Mouse (Mus musculus) lung, postnatal 10 days (tissue): ENCODE results near the gene Pgghg.

Experiments used
- DNase-seq: peaks from one replicate; pipeline ENCODE4 v3.0.0; 2021

The Pgghg gene

DNA sequence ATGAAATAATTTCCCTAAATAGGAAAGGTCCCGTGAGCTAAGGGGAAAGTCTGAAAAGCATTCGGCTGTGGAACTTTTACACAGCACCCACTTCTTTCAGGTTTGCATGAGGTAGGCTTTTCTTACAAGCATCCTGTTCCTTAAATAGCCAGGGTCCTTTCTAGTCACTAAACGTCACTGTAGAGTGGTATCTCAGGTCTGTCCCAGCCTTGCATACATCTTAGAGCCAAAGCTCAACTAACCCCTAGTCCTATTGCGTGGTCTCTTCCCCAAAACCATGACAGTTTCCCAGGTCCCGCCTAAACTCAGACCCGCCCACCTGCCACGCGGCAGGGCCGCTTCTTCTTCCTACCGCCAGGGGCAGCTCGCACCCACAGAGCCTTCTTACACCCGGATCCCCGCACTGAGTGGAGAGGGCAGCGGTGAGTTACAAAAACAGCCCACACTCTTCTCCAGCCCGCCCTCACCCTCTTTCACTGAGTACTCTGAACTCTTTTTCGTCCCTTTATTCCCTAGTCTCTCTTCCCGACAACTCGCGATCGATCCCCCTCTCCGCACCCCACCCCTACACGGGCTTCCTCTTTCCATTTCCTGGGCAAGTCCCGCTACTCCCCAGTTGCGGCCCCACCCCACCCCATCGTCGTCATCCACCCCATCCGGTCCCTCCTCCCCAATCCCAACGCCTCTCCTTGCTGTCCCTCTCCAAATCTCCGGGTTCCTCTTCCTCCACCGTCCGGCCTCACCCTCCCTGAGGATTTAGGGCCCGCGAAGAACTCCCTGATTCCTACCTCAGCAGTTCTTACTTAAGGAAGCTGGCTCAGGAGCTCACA, at the start of gene Pgghg:
Pgghg (plus strand) TSS at position 170 of the 830 bp plus-strand sequence.
- peak; percentile 94 for DNase-seq

DNA sequence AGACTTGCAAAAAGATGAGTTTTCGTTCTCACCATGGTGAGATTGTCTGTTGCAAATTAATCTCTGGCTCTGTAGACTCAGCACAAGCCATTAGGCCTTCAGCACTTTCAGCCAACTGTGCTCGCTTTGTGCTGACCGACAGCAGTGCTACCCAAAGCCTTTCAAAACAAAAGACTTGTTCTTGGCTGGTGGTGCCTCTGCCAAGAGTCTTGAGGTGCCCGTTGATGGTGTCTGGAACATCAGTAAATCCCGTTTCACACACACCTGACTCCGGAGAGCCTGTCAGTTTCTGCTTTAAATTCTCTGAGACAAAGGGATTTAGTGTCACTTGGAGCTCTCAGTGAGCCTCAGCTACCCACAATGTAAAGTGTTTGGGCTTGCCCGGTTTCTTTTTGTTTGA, 47.2 kb upstream of the Pgghg start:
- no peak for DNase-seq

DNA sequence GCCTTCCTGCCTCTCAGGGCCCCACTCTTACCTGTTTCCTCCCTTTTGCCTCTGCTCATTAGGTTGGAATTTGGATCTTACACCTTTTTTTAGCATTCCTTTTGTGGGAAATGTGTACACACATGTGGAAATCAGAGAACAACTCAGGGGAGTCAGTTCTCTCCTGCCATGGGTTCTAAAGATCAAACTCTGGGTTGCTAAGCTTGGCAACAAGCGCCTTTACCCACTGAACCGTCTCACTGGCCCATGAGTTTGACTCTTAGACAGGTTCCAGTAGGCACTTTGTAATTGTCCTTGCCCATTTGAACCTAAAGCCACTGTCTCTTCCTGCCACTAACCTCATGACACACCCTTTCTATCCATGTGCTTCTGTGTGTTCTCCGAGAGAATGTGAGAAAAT, 46.6 kb upstream of the Pgghg start:
- DNase-seq: no peak

DNA sequence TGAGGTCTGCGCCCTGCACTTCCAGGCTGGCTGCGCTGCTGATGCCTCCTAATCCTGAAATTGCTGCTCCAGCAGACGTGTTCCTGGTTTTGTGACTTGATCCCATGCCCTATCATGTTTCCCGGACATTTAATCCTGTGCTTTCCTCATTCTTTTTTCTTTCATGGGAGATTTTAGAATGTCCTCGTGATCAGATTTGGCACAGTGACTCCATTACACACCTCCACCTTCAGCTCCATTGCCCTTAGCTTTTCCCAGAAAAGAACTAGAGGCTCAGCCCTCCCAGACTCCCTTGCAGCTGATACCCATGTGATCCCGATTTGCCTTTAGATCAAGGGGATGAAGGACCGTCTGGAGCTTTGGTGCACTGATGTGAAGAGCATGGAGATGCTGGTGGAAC, 43.3 kb upstream of the Pgghg start:
- no peak for DNase-seq

DNA sequence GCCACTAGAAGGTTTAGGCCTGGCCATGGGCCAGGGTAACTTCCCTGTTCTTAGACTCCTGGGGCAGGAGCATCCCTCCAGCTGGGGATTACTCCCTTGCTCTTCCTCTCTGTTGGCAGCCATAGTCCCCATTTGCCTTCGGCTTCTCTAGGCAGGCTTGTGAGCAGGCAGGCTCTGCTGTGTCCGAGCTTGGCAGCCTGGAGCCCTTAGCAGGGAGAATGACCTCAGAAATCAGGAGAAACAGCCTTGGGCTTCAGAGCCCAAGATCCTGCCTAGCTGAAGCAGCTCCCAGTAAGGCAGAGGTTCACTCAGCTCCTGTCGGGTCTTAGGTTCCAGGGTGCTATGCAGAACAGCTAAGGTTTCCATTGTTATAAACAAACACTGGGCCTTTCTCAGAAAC, 42.1 kb upstream of the Pgghg start:
- DNase-seq: no peak

DNA sequence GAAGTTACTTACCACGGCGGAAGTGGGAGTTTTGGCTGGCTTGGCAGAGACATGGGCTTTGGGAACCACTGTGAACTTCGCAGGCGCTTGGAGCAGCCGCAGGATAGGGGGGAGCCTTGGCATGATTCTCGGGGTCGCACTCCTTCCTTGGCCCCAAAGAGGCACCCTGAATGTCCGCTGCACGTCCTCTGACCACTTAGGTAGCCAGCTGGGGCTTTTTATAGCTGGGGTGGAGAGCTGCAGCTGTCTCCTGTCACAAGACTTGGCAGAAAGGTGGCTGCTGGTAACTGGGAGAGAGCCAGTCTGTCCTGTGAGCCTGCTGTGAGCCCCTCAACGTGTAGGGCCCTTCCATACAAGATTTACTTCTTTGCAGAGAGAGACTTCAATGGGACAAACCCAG, 41.0 kb upstream of the Pgghg start, which contains the start of gene Cox8b:
Cox8b (minus strand) TSS at position 227 of the 400 bp plus-strand sequence.
- peak; percentile 25 for DNase-seq

DNA sequence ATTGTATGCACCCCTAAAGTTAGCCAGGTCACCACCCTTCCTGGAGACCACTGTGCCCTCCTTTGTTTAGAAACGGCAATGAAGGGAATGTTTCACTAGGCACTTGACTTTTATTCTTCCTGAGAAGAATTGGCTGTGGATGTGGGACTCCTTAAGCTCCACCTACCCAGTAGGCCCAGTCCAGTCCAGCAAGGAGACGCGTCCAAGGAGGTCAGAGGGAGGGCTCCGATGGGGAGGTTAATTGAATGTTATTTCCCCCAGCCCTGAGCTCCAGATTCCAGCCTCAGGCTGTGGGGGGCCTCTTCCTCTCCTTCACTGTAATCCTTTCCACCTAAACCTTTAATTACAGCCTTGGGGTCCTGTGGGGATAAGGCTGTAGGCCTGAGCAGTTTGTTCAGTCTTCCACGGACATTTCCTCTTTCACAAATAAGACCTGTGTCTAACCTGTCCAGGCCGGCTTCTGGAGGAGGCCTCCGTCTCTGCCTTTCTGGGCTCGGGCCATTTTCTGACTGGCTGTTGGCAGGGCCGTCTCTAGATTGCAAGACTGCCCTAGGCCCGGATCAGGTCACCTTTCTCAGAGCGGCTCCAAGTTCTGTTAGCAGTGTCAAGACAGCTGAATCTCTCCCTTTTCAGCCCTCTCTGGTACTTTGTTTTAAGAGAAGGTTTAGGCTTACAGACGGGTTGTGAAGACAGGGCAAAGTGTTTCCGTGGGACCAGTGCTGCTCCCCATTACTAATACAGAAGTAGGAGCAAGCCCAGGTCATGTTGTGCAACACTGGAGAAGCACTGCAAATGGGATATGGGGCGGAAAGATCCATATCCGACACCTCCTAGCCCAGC, 38.9 kb upstream of the Pgghg start:
- peak; percentile 21 for DNase-seq

DNA sequence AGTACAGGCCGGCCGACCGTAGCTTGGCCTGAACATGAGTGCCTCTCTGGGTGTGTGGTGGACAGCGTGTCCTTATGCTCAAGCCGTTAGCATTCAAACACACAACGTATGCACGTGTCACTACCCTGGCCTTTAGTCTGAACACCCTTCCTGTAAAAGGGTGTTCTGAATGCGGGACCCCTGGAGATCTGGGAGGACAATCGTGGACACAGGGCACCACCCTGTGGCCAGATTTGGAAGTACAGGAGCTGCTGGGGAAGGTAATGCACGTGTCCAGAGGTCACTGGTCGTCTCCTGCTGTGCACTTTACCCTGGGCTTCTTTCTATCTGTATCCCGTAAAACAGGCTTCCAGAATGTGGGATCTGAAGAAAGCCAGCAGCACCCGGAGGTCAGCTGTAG, 38.0 kb upstream of the Pgghg start:
- peak; percentile 84 for DNase-seq

DNA sequence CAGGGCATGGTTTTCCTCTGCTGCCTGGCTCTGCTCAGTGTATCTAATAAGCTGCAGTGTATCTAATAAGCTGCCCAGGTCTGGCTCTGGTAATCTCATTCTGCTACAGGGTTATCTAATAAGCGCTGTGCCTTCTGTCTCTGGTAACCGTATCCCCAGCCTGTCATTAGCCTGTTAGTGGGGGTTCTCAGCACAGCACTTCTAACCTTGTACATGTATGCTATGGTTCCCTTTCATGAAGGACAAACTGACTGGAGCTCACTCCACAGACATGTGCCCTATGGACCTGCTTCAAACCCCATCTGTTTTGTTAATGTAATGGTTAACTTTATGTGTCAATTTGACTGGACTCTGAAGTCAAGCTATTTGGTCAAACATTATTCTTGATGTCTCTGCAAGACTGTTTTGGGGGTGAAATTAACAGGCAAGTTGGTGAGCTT, 35.5 kb upstream of the Pgghg start:
- DNase-seq: no peak

DNA sequence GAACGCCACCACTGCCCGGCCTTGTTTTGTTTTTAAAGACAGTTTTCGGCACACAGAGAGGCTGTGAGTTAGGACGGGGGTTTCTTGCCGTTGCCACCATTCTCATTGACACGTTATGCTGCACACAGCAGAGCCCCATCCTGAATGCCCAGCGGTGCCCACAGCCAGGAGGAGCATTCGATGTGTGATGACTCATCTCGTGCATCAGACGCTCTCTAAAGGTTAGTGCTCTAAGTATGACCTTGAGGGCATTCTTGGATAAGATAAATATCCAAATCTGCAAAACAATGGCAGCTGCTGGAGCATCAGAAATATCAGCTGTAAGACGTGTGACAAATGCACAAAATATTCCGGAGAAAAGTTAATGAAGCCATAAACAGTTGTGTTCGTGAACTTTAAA, 34.1 kb upstream of the Pgghg start:
- DNase-seq: no peak

DNA sequence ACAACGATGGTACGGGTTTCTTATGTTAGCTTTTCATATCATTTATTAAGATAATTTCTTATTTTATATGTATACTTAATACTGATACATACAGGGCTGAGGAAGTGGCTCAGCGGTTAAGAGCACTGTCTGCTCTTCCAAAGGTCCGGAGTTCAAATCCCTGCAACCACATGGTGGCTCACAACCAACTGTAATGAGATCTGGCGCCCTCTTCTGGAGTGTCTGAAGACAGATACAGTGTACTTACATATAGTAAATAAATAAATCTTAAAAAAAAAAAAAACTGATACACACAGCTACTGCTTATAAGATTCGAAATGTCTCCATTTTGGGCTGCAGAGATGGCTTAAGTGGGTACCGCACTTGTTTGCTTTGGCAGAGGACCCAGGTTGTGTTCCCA, 33.5 kb upstream of the Pgghg start:
- DNase-seq: no peak

DNA sequence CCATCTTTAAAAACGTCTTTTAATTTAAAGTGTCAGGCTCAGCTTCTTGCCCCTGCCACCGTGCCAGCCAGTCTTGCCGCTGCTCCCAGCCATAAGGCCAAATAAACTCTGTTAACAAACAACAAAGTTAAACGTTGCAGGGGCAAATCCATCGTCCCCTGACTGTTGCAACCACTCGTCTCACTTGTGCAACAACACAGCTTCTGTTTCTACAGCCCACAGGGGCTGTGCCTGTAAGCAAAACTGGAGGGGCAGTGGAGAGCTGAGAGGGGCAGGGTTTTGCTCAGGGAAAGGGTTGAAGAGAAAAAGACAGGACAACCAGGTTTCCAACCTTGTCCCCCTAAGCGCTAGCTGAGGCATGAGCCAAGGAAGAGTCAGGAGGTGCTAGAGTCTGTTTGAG, 33.0 kb upstream of the Pgghg start:
- DNase-seq: peak; percentile 52

DNA sequence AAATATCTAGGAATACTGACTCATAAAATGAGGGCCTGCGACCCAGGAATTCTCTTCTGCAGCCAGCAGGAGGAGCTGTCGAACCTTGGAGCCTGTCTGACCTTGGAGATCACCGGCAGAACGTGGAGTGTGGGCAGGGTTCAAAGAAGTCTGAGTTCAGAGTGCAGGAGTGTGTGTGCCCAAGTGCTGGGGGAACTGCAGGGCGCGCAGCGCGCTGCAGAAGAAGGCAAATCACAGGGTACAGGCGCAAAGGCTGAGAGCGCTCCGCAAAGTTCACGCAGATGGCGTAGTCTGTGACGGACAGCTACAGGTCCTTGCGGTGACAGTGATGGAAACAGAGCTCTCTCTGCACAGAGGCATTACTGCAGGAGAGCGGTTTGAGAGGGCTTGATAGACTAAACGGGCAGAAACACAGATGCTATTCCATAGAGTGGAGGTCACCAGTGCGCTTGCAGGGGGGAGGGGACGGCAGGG, 32.5 kb upstream of the Pgghg start:
- peak; percentile 87 for DNase-seq

DNA sequence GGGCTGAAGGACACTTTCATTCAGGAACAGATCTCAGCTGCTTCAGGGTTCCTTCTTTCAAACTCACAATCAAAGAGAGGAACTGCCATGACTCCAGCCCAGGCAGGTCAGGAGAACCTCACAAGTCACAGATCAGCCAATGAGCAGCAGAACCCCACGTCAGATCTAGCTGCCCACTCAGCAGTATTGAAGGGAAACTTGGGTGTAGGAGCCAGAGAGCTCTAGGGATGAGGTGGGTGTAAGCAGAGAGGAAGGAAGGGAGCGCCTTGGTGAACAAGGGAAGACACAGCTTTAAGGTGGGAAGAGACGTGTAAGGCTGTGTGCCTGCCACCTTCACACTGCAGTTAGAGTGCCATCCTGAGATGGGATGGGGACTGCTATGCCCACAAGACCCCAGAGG, 28.9 kb upstream of the Pgghg start:
- DNase-seq: no peak

DNA sequence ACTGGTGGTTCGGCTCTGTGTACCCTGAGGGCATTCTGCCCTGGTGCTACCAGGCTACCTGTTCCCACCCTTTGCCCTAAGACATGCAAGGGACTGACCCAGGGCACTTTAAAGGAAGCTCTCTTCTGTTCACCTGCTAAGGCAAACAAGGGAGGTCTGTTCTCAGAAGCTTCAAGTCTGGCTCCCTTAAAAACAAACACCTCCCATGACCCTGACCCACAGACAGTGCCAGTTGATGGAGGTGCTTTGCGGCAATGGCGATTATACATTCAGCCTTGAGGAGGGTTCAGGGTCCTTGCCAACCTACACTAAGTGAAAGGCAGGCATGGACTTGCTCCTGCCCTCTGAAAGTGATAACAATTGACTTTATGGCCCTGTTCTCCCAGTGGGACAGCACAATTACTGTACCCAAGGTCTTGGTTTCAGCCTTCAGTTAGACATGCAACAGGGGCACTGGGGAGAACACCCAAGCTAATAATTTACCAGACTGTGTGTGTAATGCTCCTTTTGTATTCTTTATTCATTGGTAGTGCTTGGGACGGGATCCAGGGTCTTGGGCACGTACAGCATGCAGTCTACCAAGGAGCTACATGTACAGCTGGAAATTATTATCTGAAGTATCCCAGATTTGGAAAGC, 28.2 kb upstream of the Pgghg start:
- DNase-seq: no peak

DNA sequence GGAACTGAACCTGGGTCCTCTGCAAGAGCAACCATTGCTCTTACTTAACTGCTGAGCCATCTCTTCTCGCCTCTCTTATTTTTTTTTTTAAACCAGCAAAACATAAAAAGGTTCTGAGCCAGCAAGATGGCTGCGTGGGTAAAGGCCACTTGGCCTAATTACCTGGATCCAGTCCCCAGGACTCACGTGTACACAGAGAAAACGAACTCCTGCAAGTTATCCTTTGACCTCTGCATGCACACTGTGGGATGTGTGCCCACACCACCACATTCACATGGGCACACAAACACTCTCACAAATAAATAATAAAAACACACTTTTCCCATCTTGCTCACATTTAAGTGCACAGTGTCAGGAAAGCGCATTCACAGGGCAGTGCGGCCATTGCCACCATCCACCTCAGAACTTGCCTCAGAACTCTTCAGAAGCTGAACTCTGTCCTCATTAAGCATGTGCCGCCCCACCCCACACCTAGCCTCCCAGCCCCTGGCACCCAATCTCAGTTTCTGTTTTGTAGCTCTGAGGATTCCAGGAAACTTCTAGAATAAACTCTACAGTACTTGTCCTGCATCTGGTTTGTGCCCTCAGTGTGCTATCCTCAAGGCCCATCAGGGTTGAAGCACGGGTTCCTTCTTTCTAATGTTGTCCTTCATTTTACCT, 27.0 kb upstream of the Pgghg start:
- DNase-seq: no peak

DNA sequence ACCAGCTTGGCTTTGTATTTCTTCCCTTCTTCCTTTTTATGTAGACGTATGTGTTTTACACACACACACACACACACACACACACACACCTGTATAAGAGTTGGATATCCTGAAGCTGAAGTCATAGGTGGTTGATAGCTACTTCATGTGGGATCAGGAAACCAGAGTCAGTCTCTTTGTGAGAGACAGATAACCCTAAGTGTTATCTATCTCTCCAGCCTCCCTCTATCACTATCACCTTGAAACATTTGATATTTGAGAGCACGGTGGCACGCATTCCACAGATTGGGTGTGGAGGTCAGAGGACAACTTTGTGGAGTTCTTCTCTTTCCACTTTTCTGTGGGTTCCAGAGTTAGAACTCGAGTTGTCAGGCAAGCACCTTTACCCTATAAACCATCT, 21.3 kb upstream of the Pgghg start:
- no peak for DNase-seq

DNA sequence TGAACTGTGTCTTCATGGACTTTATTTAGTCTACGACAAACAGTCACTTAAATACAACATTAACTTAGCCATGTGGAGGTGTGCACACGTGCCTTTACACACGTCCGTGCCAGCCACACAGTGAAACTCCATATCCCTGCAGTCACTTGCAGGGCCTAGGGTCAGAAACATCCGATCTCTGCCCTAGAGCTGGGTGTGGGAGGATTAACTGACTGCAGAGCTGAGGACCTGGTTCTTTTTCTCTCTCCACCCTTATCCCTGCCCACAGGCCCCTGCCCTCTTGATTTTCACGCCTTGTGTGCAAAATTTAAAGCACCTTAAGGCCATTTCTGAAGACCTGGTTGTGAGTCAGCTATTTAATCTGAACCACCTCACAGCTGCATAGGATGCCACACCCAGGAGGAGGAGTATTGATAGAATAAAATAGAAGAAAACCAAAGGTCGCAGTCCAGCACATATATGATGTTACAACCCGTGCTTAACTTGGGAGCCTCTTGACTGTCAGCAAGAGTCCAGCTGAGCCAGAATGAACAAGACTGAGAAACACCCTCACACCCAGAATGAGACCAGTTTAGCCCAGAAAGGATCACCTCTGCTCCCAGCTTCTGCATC, 20.7 kb upstream of the Pgghg start, which contains the start of gene Nlrp6:
Nlrp6 (plus strand) TSS at position 485 of the 612 bp plus-strand sequence.
- no peak for DNase-seq

DNA sequence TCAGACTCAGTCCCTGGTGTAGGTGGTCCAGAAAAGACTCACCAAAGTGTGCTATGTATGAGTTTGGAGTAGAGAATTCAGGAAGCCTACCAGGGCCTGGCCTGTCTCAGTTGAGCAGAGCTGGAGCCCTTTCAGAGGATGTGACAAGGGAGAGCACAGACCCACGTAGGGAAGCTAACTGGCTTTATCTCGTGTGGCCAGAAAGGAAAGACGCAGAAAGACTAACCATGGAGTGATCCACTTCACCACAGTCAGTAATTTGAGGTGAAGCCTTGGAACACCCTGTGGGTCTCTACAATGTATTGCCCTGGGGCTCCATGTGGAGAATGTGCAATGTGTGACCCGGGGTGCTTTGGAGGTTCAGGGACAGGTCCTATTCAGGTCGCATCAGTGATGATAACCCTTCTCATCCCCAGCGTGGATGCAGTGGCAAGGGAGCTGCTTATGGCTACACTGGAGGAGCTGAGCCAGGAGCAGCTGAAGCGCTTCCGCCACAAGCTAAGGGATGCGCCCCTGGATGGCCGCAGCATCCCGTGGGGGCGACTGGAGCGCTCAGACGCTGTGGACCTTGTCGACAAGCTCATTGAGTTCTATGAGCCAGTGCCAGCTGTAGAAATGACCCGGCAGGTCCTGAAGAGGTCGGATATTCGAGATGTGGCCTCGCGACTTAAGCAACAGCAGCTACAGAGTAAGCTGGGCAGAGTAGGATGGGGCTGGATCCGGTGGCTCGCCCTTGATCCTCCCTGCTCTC, 19.8 kb upstream of the Pgghg start:
- DNase-seq: no peak

DNA sequence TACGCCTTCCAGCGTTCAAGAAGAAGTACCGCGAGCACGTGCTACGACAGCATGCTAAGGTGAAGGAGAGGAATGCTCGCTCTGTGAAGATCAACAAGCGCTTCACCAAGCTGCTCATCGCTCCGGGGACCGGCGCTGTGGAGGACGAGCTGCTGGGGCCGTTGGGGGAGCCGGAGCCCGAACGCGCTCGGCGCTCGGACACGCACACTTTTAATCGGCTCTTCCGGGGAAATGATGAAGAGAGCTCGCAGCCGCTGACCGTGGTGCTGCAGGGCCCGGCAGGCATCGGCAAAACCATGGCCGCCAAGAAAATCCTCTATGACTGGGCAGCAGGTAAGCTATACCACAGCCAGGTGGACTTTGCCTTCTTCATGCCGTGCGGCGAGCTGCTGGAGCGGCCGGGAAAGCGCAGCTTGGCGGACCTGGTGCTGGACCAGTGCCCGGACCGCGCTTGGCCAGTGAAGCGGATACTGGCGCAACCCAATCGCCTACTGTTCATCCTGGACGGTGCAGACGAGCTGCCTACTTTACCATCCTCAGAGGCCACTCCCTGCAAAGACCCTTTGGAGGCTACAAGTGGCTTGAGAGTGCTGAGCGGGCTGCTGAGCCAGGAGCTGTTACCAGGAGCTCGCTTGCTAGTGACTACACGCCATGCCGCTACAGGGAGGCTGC, 18.7 kb upstream of the Pgghg start:
- peak; percentile 32 for DNase-seq
